Mouse (Mus musculus) megakaryocyte, embryonic 14.5 days (primary cell): Measurements from ENCODE around the gene Trpv5.

Experiments
- FLI1 ChIP-seq: IDR thresholded peaks from 2 replicates; pipeline ENCODE4 v1.6.1; 2012; ENCODE audit warnings: low read length, inconsistent platforms, mixed read lengths
- GATA1 ChIP-seq: IDR thresholded peaks from 3 replicates; pipeline ENCODE4 v1.6.1; 2012; ENCODE audit warnings: mixed read lengths, low read length, inconsistent platforms, borderline replicate concordance

DNA sequence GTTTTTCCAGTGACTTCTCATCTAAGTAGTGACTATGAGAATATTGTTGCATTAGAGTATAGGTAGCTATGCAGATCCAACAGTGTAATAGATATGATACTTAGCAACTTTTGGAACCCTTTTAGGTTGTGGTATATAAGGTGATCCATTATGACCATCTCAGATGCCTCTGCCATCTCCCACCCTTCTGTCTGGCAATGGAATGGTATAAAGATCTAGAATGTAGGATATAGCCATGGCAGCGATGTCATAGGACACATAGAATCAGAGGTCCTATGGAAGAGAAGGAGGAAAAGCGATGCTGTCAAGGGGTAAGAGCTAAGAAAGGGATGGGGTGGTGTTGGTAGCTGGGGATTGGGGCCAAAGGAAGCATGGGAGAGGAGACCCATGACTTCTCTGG is 3.6 kb upstream of the Trpv5 start, which contains the start of gene Llcfc1:
- TF ChIP-seq GATA1 = no peak
- TF ChIP-seq FLI1 = no peak
